Mouse (Mus musculus): Measurements from ENCODE around the gene Wee2.

DNA sequence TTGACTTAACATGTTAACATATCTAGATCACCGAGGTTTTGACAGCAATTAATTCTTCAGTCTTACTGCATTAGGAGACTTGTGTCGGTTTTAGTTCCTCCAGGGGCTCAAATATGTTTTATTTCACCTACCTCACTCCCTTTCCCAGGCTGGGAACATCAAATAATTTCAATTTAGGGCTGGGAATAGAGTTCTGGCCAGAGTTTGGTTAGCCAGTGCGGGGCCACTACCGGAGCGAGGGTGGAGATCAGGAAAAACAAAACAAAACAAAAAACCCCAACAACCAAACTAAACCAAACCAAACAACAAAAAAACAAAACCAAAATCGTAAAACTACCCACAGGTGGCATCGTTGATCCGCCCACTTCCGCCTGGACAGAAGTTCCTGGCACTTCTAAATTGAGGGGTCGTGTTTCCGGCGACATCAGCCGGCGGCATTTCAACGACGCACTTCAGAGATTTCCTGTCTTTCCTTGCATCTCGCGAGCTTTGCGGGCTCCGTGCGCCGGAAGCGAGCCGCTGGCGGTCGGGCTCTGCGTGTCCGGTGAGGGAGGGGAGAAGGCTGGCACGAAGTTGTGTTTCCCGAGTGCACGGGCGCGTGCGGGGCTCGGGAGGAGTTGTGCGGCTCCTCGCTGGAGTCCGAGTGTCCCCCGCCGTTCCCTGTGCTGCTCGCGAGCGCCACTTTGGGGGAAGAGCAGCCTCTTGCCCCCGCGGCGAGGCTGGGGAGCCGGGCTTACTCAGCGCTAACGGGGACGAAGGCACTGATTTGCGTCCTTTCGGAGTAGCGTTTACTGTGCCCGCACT, 32.2 kb downstream of the Wee2 start, which contains the start of gene Ssbp1:
- TF ChIP-seq USF2 (IDR thresholded peaks at IDR 0.05; ENCODE audit: borderline replicate concordance in 1 of 2, insufficient read depth in 1 of 2, low read depth in 1 of 2, low read length in 2 of 2): no peak
- TF ChIP-seq ZNF384 (IDR thresholded peaks at IDR 0.05; ENCODE audit: low read depth, low read length): no peak
- peak; percentile 74 for TF ChIP-seq KAT2A (conservative IDR thresholded peaks at IDR 0.05; ENCODE audit: low read depth, low read length)
- TF ChIP-seq MYB (IDR thresholded peaks at IDR 0.05; ENCODE audit: low read depth, low read length): no peak
- TF ChIP-seq EP300 (IDR thresholded peaks at IDR 0.05; ENCODE audit: low read depth in 1 of 2, low read length in 2 of 2): no peak
- no peak for TF ChIP-seq RAD21 (IDR thresholded peaks at IDR 0.05; ENCODE audit: low read depth, low read length)
- TF ChIP-seq POLR2A (IDR thresholded peaks at IDR 0.05; ENCODE audit: control insufficient read depth in 1 of 2, insufficient read depth in 1 of 2, low read depth in 1 of 2, low read length in 2 of 2, poor library complexity in 1 of 2): peak; percentile 93 to 96
- TF ChIP-seq TCF12 (IDR thresholded peaks at IDR 0.05; ENCODE audit: low read depth, low read length): peak; percentile 71
